Mouse (Mus musculus): ENCODE measurements around the gene Ei24. TPM values are rescaled to one million over a fixed set of nuclear protein-coding genes. Genes with fewer than 3 reads are reported as not detected.

Ei24 gene
- total RNA-seq (2021): 10 to 100 TPM; 69.4 to 70.7 TPM
- long read RNA-seq, experiment 1, transcript Ei24-201 (11 exons, 2,220 nt): major isoform, 73 of 91 reads
- long read RNA-seq, experiment 1, transcript Ei24-202 (11 exons, 2,309 nt): minor isoform, 6 of 91 reads
- long read RNA-seq, experiment 1, partial matches to known transcripts: 3 of 91 reads
- long read RNA-seq, experiment 1, other reads (novel, unspliced or antisense): 8 of 91 reads
- long read RNA-seq, experiment 2, transcript Ei24-201 (11 exons, 2,220 nt): major isoform, 53 of 69 reads
- long read RNA-seq, experiment 2, partial matches to known transcripts: 0 of 69 reads
- long read RNA-seq, experiment 2, other reads (novel, unspliced or antisense): 14 of 69 reads

DNA sequence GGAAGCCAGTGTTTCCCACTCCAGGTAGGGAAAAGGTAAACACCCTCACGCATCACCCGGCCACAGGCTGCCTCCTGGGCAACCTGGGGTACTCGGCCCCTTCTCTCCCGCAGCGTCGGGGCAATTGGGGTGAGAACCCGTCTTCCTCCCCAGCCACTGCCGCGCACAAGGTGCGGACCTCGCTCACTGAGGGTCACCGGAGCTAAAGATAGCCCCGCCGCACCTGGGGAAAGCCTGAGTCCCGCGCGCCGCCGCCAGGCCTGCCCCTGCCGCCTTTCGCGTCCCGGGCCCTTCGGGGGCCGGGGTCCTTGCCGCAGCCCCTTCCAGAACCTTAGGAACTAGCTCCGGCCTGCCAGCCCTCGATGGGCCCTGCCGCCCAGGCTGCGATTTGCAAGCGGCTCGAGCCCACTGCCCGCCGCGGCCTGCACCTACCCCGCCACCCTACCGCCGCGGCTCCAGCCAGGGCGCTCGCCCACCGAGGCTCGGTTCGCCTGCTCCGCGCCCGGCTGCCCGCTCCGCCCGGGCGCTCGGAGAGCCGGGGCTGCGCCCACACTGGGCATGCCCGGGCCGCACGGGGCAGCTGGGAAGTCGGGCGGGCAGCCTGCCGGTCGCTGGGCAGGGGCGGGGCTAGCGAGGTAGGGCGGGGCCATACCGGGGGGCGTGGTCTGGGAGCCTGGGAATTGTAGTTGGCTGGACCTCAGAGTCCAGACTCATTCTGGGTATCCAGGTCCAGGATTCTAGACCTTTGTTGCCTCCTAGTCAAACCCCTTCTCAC is at the start of gene Ei24:
Gene Ei24 (minus strand): TSS at position 613 of the 775 bp plus-strand sequence.
- peak; percentile 95 for DNase-seq (ENCODE audit: low spot score)

DNA sequence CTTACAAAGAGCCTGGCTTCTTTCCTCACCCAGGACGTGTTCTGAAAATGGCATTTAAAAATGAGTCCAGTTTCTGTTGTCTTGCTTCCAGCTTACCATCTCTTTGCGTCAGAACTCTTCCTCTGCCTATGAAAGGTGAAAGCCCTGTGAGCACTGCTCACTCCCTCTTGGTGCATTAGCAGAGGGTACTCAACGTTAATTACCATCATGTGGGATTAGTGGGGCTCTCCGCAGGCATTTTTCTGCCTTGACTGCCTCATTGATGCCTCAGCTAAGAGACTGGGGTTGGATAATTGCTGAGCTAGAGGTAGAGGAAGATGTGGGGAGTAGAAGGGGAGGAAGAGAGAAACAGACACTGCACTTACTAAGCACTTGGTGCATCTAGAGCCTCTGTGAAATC is 49.2 kb upstream of the Ei24 start:
- no peak for DNase-seq (ENCODE audit: low spot score)

DNA sequence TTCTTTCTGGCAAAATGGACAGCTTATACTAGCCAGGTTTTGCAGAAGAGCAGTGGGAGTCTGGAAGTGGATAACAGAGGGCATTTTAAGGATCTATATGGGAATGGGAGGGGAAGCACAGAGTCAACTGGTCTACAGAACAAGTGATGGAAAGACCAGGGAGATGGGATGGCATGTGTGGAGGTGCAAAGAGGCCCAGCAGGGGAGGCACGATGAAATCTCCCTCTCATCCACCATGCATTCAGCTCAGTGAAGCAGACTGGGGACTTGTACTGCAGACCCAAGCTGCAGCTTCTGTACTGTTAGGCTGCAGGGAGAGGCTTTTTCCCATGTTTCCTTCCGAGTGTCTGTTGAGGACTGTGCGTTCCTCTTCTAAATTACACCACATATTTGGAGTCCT is 36.7 kb upstream of the Ei24 start:
- no peak for DNase-seq (ENCODE audit: low spot score)

DNA sequence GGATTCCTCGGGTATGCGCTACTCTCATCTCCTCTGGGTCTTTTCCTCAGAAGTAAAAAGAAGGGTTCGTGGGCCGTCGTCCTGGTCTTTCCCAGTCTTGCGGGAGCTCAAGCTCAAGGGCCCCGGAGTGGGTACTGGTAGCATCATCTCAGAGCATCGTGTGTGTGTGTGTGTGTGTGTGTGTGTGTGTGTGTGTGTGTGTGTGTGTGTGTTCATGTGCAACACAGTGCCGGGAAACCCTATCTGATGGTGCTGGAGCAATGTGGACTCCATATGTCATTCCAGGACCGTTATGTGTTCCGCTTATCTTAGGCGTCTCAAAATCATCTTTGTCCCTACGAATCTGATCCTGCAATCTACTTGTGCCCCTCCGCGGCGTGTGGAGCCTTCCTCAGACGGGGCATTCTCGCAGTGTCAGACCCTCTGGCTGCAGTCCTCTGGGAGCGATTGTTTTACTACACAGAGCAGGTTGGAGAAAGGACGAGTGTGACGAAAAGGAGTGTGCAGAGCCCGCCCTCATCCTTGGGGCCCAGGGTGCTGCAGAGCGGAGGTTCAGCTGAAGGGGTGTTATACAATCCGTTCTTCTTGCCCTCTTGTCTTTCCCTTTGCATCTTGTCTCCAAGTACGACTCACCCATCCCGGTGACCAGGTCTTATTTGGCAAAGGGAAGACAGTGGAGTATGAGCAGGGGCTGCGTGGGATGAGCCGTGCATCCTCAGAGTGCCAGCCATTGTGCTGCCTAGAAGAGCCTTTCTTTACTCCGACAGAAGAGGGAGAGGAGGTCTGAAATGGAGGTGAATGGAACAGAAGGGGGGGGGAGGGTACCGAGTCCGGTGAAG is 36.1 kb upstream of the Ei24 start:
- peak; percentile 5 for DNase-seq (ENCODE audit: low spot score)

DNA sequence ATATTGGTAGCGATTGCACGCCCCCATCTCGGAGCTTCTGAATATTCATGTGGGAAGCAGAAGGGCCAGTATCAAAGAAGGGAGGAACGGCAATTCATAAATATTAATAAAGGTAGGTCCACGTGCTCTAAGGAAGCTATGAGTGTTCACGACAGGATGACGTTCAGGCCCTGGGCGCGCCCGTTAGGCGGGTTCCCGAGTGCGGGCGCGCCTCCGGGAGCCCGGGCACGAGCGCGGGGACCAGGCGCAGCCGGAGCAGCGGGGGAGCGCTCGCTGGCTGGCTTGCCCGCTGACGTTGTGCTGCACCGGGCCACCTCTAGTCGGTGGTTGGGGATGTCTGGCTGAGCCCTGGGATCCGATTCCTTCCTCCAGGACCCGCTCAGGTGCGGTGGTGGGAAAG is 35.3 kb upstream of the Ei24 start:
- peak; percentile 72 for DNase-seq (ENCODE audit: low spot score)

DNA sequence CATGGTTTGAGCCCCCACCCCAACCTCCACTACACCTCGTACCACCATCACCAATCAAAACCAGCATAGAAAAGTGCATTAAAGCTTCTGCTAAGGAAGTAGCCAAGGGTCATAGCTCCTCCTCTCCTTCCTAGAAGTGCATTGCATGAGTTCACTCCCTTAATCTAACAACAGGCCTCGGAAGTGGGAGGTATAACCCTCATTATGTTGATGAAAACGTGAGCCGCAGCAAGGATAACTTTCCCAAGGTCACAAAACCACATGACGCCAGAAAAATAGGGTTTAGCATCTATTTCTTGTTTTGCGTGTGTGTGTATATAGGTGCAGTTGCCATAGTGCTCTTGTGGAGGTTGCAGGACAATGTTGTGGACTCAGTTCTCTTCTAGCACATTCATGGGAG is 34.2 kb upstream of the Ei24 start:
- no peak for DNase-seq (ENCODE audit: low spot score)

DNA sequence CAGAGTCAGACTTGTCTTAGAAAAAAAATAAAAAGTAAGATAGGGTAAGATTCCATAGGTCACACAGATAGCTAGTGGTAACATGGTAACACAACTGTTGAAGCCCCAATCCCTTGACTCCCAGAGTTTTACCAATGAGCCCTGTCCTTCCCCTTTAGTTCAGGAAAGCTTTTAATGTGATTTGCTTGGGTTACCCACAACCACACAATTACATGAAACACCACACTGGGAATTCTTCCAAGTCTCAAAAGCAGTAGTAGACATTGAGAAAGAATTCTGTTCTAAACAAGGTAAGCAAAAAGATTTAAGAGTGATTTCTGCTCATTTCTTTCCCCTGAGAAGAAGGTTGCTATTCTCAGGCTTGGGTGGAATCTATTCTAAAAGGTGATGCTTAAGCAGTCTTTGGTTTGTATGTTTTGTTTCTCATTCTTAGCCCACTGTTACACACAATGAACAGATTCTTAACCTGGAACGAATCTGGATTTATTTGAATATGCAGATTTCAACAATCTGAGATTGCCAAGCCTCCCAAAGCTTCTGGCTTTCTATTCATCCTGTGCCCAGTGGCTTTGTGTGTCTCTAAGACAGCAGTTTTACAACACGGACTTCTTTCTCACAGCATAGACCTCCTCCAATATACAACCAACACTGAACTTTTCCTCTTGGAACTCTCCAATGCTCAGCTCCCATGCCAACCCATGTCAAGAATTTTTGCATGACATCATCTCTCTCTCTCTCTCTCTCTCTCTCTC is 29.6 kb upstream of the Ei24 start:
- DNase-seq (ENCODE audit: low spot score): no peak

DNA sequence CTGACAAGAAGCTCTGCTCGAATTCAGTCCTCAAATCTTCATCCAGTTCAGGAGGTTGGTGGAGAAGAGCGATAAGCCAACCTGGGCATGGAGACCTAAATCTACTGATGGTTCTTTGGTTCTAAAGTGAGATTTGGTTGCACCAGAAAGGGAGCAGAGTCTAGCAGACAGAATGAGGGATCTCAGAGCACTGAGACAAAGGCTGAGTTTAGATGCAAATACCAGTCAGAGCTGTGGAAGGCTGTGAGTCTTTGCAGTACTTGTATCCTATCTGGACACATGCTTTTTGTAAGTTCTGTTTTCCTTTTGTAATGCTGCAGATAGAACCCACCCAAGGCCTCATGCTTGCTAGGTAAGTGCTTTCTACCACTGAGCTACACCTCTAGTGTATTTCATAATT is 24.8 kb upstream of the Ei24 start:
- DNase-seq (ENCODE audit: low spot score): no peak

DNA sequence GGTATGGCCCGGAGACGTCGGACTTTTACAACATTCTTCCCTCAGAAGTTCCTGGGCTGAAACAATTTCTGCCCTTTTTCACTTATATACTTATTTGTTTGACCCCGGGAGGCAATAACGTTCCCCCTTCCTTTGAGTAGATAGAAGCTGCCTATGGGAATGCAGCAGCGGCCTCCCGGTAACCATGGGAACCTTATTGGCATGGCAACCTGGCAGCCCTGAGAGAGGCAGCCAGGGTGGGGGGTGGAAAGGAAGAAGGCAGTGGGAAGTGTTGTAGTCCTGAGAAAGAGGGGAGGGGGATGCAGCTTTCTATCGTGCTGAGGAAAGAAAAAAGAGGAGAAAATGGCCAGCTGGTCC is 24.4 kb upstream of the Ei24 start, which contains the start of gene Fez1:
Gene Fez1 (plus strand): TSS at position 221 of the 357 bp plus-strand sequence.
- DNase-seq (ENCODE audit: low spot score): no peak

DNA sequence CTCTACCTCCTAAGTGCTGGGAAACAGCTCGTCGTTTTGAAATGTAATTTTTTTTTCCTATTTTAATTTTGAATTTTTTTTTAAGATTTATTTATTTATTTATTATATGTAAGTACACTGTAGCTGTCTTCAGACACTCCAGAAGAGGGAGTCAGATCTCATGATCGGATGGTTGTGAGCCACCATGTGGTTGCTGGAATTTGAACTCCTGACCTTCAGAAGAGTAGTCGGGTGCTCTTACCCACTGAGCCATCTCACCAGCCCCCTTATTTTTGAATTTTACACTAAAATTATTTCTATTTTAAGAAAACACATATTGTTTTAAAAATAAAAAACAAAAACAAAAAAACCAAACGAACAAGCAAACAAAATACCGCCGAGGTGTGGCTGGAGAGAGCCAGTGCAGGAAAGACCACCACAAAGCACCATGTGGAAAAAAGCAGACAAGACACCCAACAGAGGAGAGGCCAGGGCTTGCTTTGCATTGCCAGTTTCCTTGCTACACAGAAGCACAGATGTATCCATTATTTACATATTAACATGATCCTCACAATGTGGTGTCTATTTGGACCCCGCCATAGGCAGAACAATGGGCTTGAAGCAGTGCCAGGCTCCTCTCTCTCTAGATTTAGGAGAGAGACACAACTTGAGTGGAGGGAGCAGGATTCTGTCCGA is 23.9 kb upstream of the Ei24 start:
- DNase-seq (ENCODE audit: low spot score): no peak

DNA sequence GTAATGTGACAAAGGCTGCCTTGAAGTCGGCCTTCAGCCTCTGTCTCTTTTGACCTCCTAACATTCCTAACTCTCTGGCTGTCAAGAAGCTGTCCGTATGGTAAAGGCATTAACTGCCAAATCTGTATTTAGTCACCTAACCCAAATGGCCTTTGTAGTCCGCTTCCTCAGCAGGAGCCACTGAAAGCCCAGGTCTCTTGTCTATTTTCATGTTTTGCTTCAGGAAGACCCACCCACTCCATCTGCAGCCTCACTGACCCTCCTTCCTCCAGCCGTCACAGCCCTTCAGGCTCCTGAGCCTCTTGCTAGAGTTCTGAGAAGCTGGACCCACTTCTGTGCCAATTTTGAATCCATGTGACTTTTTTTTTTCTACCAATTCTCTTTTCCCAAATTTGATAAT is 21.7 kb upstream of the Ei24 start:
- DNase-seq (ENCODE audit: low spot score): no peak

DNA sequence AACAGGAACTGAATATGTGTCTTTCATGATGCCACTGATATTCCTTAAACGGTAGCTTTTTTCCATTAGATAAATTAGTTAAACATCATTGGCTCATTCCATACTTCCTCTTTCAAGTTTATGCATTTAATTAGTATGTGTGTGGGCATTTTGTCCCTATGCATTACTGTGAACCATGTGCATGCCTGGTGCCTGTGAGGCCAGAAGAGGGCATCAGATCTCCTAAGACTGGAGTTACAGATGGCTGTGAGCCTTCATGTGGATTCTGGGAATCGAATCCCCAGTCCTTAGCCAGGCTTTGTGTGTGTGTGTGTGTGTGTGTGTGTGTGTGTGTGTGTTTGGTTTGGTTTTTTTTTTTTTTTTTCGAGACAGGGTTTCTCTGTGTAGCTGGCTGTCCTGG is 17.3 kb upstream of the Ei24 start:
- no peak for DNase-seq (ENCODE audit: low spot score)

DNA sequence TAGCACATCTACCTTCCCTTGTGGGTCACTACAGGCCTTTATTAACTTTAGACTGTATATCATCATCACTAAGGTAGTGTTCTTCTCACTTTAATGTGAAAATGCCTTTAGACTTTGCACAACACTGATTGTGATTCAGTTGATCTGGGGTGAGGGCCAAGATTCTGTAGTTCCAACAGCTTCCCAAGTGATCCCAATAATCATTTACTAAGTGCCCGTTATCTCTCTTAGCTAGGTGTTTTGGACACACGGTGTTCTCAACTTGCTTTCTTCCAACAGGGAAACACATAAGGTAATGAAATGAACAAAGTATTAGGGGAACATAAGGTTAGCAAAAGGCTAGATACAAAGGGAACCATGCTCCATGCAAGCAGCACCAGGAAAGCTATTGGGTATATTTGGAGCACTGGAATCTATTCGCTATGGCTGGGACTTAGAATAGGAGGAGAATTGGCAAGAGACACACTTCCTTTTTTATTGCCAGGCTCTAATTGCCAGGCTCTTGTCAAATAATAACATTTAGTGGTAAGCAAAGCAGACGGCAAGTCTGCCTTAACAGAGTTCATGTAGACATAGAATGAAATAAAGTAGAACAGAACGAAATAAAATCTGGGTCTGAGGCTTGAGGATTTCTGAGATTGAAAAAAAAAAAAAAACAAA is 11.1 kb upstream of the Ei24 start:
- no peak for DNase-seq (ENCODE audit: low spot score)

DNA sequence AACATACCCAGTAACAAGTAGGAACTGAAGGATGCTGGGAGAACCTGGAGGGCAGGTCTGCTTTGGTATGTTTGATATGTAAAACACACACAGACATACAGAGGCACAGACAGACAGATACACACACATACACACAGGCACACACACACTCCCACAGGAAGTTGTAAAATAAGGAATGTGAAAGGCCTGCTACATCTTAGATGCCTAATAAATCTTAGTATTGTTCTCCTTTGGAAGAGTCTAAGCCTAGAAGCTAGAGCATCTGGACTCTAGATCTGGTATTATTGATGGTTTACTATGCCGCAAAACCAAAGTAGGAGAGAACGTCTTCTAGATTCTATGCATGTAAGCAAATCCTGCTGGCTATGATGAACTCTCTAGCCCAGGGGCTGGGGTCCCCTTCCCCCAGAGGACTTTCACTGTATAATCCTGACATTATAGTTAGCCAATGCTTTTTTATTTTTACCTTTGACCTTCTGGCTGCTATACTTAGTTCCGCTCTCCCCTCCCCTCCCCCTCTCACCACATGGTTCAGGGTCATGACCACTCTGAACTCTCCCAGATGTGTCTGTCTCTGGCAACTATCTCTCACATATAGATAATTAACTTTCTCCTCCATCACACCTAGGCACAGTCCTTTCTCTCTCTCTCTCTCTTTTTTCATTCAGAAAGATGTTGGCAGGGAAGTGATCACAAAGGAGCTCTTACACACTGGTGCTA is 8.2 kb upstream of the Ei24 start:
- no peak for DNase-seq (ENCODE audit: low spot score)

DNA sequence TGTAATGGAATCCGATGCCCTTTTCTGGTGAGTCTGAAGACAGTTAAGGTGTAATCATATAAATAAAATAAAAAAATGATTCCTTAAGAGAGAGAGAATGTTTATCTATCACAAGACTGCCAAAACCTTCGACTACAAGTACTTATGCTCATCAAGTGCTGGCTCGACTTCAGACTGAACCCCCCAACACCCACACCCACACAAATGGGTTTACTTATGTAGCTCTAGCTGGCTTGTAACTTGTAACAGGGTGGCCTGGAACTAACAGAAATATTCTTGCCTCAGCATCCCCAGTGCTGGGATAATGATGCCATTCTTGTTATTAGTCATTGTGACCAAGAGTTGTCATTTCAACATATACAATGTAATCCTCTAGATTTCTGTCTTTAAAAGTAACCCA is 6.7 kb upstream of the Ei24 start:
- DNase-seq (ENCODE audit: low spot score): no peak

DNA sequence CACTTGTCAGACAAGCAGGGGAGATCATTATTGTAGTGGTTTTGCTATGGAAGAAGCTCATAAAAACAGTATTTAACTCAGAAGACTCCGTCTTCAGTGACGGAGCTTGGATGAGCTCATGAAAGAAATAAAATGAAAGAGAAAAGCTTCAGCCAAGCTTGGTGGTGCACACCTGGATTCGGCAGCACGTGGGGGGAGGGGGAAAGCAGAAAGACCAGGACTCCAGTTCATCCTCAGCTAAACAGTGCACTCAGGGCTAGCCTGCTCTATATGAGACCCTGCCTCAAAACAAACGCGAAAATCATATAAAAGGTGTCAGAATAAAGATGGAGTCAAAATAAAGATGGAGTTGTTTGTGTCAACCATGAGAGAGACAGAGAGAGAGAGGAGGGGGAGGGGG is 6.2 kb upstream of the Ei24 start:
- DNase-seq (ENCODE audit: low spot score): no peak

DNA sequence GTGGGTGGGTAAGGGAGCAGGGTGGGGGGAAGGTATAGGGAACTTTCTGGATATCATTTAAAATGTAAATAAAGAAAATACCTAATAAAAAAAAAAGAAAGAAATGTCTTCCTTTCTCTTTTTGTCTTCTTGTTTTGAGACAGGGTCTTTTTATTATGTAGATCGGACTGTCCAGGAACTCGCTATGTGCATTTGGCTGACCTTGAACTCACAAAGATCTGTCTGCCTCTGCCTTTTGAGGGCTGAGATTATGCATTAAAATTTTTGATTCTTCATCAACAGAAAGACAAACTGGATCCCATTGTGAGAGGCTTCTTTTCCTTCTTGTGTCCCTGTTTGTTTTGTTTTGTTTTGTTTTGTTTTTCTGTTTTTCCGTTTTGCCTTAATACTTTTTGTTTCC is 5.8 kb upstream of the Ei24 start:
- no peak for DNase-seq (ENCODE audit: low spot score)

DNA sequence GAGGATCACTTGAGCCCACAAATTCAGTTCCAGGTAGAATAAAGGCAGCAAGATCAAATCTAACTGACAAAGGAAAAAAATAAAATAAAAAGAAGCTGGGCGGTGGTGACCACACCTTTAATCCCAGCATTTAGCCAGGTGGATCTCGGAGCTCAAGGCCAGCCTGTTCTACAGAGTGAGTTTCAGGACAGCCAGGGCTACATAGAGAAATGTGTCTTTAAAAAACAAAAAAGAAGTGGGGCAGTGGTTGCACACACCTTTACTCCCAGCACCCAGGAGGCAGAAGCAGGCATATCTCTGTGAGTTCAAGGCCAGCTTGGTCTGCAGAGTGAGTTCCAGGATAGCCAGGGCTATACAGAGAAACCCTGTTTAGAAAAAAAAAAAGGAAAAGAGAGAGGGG is 4.8 kb upstream of the Ei24 start:
- no peak for DNase-seq (ENCODE audit: low spot score)

DNA sequence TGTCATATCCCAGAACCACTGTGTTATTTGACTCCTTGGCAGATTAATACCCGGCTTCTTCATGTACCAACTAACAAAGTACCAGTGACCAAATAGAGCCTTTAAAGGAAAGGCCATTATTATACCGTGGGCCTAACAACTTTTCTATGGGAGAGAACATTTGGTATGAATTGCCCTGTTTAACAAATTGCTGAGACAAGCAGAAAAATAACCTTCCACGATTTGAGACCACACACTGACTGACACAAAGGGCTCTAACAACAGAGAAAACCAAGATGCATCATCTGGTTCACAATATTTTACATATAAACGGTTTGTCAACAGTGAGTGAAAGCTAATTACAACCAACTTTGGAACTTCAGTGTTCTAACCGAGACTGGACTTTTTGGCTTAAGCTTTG is 969 bp downstream of the Ei24 start:
- DNase-seq (ENCODE audit: low spot score): no peak

DNA sequence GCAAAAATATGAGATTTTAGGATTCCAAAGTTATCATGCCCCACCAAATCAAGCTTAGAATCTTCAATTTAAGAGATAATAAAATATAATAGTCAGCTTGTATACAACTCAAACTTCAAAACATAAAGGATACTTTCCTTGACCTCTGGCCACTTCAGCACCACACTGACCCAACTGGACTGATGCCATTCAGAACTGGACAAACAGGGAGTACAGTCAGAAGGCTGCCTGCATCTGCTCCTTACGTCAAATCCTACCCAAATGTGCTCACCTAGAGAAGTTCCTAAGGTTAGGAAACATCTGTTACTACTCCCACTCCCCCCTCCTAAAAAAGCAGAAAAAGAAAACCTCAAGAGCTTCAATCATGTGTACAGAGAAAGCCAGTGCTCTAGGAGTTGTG is 1.6 kb downstream of the Ei24 start:
- no peak for DNase-seq (ENCODE audit: low spot score)
